Mouse (Mus musculus): ENCODE data around the gene Ttl. TPM values are rescaled to one million over a fixed set of nuclear protein-coding genes. Genes with fewer than 3 reads are reported as not detected.

Gene Ttl
- 0.32 and 1.1 TPM in 2 replicates for polyA plus RNA-seq (2012; ENCODE audit: insufficient read depth, low replicate concordance)

DNA sequence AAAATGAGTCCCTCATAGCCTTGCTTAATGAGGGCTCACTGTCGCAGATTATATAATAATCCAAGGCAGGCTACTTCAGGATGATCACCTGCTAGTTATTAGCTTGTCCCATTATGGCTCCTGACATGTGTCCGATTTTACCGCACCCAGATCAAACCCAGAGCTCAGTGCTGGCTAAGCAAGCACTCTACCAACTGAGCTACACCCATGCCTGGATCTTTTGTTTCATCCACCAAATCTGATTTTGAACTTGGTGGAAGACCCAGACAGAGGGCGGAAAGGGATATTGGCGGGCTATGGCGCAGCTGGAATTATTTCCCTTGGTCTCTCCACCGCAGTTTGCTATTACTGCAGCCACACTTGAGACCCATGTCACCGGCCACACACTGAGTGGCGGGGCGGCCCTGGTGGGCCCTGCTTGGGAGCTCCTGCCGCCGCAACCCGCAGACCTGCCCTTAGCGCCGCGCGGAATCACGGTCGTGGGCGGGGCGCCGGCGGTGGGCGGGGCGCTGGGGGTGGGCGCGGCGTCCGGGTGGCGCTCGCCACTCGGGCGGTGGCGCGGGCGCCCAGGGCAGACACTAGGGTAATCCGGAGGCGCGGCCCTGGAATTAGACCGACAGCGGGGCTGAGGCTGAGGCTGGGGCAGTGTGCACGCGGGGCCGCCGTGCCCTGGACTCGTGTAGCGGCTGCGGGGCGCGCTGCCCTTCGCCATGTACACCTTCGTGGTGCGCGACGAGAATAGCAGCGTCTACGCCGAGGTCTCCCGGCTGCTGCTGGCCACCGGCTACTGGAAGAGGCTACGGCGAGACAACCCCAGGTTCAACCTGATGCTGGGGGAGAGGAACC, at the start of gene Ttl:
Gene Ttl (plus strand): TSS at position 506 of the 846 bp plus-strand sequence.
- H3K9me3 ChIP-seq: no peaks in the 10 kb centered on the region
- peak within 1 kb of the TSS; percentile 98 for H3K4me3 ChIP-seq (replicated peaks)
- no peaks in the 10 kb centered on the region for H3K36me3 ChIP-seq (replicated peaks; ENCODE audit: low read length)

DNA sequence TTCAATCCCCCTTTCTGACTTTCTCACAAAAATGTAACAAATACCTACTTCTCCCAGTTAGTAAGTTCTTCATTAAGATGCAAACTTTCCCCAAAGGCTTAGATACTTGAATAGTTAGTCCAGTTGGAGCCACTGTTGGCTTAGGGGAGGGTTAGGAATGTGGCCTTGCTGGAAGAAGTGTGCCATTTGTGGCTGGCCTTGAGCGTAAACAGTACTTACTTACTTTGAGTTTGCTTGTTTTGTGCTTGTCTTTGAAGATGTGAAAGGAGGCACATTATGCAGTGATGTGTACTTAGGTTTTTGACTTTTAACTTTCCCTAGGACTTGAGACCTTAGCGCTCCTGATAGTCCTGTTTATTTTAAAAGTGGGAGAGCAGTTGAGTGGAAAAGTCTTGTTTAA, 45.6 kb upstream of the Ttl start:
- TF ChIP-seq GATA1 (IDR thresholded peaks at IDR 0.05; ENCODE audit: borderline replicate concordance, low read length) (no peak), FLI1 (IDR thresholded peaks at IDR 0.05; ENCODE audit: low read length) (no peak)
- peaks cover 30% of the 10 kb centered on the region for H3K36me3 ChIP-seq (replicated peaks; ENCODE audit: low read length)

More for the DNA sequence above, at the start of gene Ttl:
- peaks cover 21% of the 10 kb centered on the region for H3K4me1 ChIP-seq
- peaks cover 29% of the 10 kb centered on the region for H3K27me3 ChIP-seq (replicated peaks)
- no peak for TF ChIP-seq GATA1 (IDR thresholded peaks at IDR 0.05; ENCODE audit: borderline replicate concordance, low read length)

DNA sequence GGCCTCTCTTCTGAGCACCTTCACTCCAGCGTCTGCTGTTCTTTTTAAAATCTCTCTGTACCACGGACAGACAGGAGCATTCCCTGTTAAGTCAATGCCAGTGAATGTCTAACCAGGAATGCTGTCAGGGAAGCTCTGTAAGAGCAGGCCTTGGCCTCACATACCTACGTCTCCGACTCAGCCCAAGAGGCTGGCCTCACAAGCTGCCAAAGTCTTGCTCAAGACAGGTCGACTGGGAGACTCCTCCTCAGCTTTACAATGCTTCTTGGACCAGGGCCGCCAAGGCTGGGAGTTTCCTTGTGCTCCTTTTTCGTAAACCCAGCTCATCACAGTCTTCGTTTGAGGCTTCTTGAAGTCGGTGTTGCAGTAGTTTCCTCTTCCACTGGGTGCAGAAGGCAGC, 40.9 kb upstream of the Ttl start:
- Histone ChIP-seq H3K4me1 (no peaks in the 10 kb centered on the region), H3K36me3 (replicated peaks; ENCODE audit: low read length) (peaks cover 6% of the 10 kb centered on the region), H3K4me3 (replicated peaks) (no peak overlapping the region), H3K9me3 (no peaks in the 10 kb centered on the region), H3K27me3 (replicated peaks) (no peaks in the 10 kb centered on the region)
- no peak for TF ChIP-seq FLI1 (IDR thresholded peaks at IDR 0.05; ENCODE audit: low read length)
- TF ChIP-seq GATA1 (IDR thresholded peaks at IDR 0.05; ENCODE audit: borderline replicate concordance, low read length): no peak

More for the DNA sequence above, 45.6 kb upstream of the Ttl start:
- no peaks in the 10 kb centered on the region for H3K4me1 ChIP-seq
- H3K4me3 ChIP-seq (replicated peaks): no peak overlapping the region
- H3K9me3 ChIP-seq: no peaks in the 10 kb centered on the region; the same call in 1 of the 2 replicates
- H3K27me3 ChIP-seq (replicated peaks): no peaks in the 10 kb centered on the region

DNA sequence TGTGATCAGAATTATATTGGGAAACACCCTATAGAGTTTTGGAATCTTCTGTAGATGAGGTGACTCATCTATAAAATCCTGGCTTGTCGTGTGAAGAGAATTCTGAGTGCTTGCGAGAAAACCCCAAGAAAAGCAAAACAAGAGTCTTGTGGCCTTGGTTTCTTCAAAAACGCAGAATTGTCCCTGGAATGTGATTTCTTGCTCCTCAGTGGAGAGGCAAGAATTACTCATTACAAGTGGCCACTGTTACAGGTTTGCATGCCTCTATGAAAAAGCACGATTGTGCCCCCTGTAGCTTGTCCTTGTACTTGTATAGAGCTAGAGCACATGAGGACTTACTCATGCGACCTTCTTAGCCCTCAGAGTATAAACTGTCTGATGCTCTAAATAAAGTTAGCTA, 30.4 kb upstream of the Ttl start:
- H3K4me3 ChIP-seq (replicated peaks): no peak overlapping the region
- H3K9me3 ChIP-seq: 0 out of 2 replicates have a peak, but pooled peaks cover 3% of the 10 kb centered on the region
- TF ChIP-seq GATA1 (IDR thresholded peaks at IDR 0.05; ENCODE audit: borderline replicate concordance, low read length) (no peak), FLI1 (IDR thresholded peaks at IDR 0.05; ENCODE audit: low read length) (no peak)
- peaks cover 68% of the 10 kb centered on the region for H3K27me3 ChIP-seq (replicated peaks)
- H3K4me1 ChIP-seq: peaks cover 17% of the 10 kb centered on the region
- no peaks in the 10 kb centered on the region for H3K36me3 ChIP-seq (replicated peaks; ENCODE audit: low read length)

DNA sequence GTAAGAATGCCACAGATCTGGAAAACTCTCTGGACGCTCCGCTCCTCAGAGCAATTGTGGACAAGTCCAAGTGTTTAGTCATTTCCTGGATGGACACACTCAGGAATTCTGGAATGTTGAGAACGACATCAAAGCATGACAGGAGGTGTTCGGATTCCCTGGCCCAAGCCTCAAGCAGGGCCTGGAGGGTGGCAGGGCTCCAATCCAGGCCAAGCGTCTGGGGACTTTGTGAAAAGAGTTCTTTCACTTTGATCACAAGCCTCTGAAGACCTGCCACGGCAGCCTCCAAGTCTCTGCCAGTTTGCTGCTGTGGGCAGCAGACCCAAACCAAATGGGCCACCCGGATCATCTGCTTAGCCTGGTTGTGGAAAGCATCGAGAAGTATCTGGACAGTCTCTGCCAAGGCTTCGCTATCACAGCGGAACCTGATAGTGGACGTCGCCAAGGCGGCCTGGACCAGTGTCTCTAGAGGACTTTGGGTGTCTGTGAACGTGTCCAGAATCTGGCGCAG, 27.3 kb upstream of the Ttl start:
- TF ChIP-seq FLI1 (IDR thresholded peaks at IDR 0.05; ENCODE audit: low read length) (no peak), GATA1 (IDR thresholded peaks at IDR 0.05; ENCODE audit: borderline replicate concordance, low read length) (no peak)
- Histone ChIP-seq H3K4me3 (replicated peaks) (peak overlapping the region; percentile 88), H3K36me3 (replicated peaks; ENCODE audit: low read length) (no peaks in the 10 kb centered on the region), H3K4me1 (peaks cover 21% of the 10 kb centered on the region), H3K9me3 (0 out of 2 replicates have a peak, but pooled peaks cover 3% of the 10 kb centered on the region), H3K27me3 (replicated peaks) (peaks cover 71% of the 10 kb centered on the region)

DNA sequence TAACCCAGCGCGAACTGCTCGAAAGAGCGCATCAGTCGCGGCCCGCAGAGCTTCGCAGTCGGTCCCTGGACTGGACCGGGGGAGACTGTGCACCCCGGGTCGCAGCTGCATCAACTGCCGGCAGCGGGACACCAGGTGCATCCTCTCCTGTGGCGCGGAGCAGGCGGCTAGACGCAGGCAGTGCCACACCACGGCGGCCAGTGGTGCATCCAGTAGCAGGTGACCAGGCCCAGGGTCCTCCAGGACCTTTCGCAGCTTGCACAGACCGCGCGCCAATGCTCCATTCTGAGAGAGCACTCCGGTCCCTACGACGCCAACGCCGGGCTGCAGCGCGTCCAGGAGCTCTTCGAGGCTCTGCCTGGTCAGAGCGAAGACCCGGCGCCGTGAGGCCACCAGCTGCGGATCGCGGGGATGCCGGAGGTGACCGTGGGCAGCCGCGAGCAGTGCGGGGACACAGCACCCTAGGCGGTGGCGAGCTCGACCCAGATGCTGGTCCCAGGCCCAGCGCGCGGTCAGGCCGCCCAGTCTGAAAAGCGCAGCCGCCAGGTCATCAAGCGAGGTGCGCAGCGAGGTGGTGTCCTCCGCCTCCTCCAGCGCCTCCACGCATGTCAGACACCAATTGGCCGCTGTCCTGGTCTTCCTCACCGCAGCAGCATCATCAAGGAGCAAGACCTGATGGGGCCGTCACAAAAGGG, 26.7 kb upstream of the Ttl start:
- peaks cover 21% of the 10 kb centered on the region for H3K4me1 ChIP-seq
- H3K36me3 ChIP-seq (replicated peaks; ENCODE audit: low read length): no peaks in the 10 kb centered on the region
- 0 out of 2 replicates have a peak, but pooled peaks cover 3% of the 10 kb centered on the region for H3K9me3 ChIP-seq
- H3K4me3 ChIP-seq (replicated peaks): peak overlapping the region; percentile 88
- peaks cover 66% of the 10 kb centered on the region for H3K27me3 ChIP-seq (replicated peaks)
- no peak for TF ChIP-seq FLI1 (IDR thresholded peaks at IDR 0.05; ENCODE audit: low read length)
- no peak for TF ChIP-seq GATA1 (IDR thresholded peaks at IDR 0.05; ENCODE audit: borderline replicate concordance, low read length)

DNA sequence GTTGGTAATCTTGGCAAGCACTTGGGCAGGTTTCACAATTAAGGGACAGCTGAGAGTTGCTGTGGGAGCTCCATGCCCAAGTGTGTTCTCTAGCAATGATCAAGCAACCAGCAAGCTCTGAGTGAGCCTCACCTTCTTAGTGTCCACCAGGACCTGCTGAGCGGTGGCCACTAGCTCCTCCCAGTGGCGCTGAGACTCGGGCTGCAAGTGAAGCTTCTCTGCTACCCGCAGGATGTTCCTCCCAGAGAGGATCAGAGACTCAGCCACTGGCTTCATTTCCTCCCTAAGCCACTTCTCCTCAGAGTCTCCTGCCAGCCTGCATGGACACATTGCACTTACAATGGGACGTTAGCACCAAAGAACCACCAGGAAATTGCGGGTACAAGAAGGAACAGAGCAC, 25.2 kb upstream of the Ttl start:
- TF ChIP-seq FLI1 (IDR thresholded peaks at IDR 0.05; ENCODE audit: low read length) (no peak), GATA1 (IDR thresholded peaks at IDR 0.05; ENCODE audit: borderline replicate concordance, low read length) (no peak)
- Histone ChIP-seq H3K36me3 (replicated peaks; ENCODE audit: low read length) (no peaks in the 10 kb centered on the region), H3K9me3 (no peaks in the 10 kb centered on the region), H3K4me3 (replicated peaks) (peak overlapping the region; percentile 6), H3K27me3 (replicated peaks) (peaks cover 60% of the 10 kb centered on the region), H3K4me1 (peaks cover 21% of the 10 kb centered on the region)

DNA sequence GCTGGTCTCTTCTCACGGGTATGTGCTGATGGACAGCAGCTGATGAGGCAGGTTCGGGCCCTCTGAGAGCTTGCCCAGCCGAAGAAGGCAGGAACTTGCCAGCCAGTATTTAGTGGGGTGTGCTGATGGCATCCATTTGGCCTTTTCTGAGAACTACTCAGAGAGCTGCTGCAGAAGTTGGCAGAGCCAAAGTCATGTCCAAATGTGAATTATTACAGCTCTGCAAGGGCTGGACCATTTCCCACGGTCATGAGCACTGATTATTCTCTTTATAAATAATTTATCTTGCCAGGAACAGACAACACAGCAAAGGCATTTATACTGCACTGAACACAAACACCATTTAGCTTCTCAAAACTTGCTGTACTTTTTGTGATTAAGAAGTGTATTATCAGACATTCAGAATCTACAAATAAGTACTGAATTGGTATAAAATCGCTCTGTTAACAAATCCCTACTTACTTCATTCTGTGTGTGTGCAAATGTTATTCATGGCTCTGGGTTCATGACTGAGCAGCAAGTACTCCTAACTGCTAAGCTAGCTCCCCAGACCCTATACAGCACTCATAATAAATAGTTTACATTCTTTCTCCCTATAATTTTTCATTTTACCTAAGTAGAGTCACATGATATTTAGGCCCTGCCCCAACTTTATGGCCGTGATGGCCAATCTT, 19.4 kb upstream of the Ttl start:
- H3K9me3 ChIP-seq: no peaks in the 10 kb centered on the region
- no peak overlapping the region for H3K4me3 ChIP-seq (replicated peaks)
- H3K27me3 ChIP-seq (replicated peaks): peaks cover 25% of the 10 kb centered on the region
- TF ChIP-seq FLI1 (IDR thresholded peaks at IDR 0.05; ENCODE audit: low read length) (no peak), GATA1 (IDR thresholded peaks at IDR 0.05; ENCODE audit: borderline replicate concordance, low read length) (no peak)
- no peaks in the 10 kb centered on the region for H3K4me1 ChIP-seq
- H3K36me3 ChIP-seq (replicated peaks; ENCODE audit: low read length): no peaks in the 10 kb centered on the region

DNA sequence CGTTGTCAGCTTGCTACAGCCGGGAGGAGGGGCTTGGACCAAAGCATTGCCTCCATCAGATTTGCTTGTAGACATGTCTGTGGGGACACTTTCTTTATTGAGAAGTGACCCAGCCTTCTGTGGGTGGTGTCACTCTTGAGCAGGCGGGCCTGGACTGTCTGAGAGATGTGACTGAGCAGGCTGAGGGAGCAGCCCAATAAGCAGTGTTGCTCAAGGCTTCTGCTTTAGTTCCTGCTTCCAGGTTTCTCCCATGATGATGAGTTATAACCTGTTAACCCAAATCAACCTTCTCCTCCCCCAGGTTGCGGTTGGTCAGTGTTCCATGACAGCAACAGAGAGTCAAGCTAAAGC, 18.9 kb upstream of the Ttl start:
- no peaks in the 10 kb centered on the region for H3K4me1 ChIP-seq
- H3K4me3 ChIP-seq (replicated peaks): no peak overlapping the region
- TF ChIP-seq FLI1 (IDR thresholded peaks at IDR 0.05; ENCODE audit: low read length) (no peak), GATA1 (IDR thresholded peaks at IDR 0.05; ENCODE audit: borderline replicate concordance, low read length) (no peak)
- no peaks in the 10 kb centered on the region for H3K36me3 ChIP-seq (replicated peaks; ENCODE audit: low read length)
- H3K9me3 ChIP-seq: no peaks in the 10 kb centered on the region
- H3K27me3 ChIP-seq (replicated peaks): peaks cover 25% of the 10 kb centered on the region
